Mouse (Mus musculus): ENCODE results near the gene Gm45261. TPM values are rescaled to one million over a fixed set of nuclear protein-coding genes. Genes with fewer than 3 reads are reported as not detected.

Gm45261 gene
- polyA plus RNA-seq (2015; fragmentation: Nextera tagmentation; extraction: Ambion mirVana) = not detected in 2 replicates

DNA sequence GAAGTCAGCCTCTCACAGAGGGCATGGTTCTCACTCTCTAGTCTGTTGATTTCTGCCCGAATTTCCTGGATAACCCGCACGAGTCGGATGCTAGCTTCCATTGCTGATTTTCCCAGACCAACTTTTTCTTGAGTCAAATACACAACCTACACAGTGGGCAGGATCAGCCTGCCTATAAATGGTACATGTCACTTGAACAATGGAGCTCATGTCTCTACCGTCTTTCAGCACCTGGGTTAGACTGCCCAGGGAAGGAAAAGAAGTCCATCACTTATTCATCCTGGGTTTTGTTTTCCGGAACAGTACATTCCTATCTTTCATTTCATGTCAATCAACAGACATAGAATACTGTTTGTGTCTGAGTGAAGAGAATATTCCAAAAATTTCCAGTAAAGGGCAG lies at the start of gene Gm45261:
Gene Gm45261, minus strand, starts transcription at position 101 of the 400 bp plus-strand sequence.
- Histone ChIP-seq H3K27ac (replicated peaks) (no peak within 1 kb of the TSS), H3K27me3 (no peaks in the 10 kb centered on the region), H3K4me3 (replicated peaks) (no peak within 1 kb of the TSS), H3K4me1 (replicated peaks) (no peaks in the 10 kb centered on the region), H3K36me3 (replicated peaks) (no peaks in the 10 kb centered on the region), H3K9ac (no peak within 1 kb of the TSS), H3K9me3 (replicated peaks) (no peaks in the 10 kb centered on the region), H3K4me2 (no peak within 1 kb of the TSS)
- WGBS (ENCODE audit: insufficient replicate concordance) = 65% methylated on average over 6 of the region's 6 CpGs
- no peak for ATAC-seq (ENCODE audit: insufficient read depth)

DNA sequence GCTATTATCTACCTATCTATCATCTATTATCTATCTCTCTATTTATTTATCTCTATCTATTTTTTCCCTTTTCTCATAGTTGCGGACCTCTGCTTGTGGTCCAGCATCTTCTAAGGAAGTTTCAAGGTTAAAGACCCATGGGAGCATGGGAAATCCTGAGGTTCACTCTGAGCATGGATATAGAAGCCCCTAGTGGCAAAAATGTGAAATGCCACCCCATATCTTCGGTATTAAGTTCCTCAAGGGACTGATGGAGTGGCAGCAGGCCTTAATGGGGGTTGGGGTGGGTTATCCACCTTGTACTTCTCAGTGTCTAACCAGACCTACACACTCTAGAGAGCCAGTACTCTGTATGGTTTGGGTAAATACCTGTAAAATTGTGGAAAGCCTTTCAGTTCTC lies 43.5 kb upstream of the Gm45261 start:
- H3K4me1 ChIP-seq (replicated peaks) = no peaks in the 10 kb centered on the region
- peaks cover 3% of the 10 kb centered on the region; the same call in 1 of the 2 replicates for H3K36me3 ChIP-seq (replicated peaks)
- H3K9me3 ChIP-seq (replicated peaks) = no peaks in the 10 kb centered on the region
- H3K27me3 ChIP-seq = no peaks in the 10 kb centered on the region
- WGBS (ENCODE audit: insufficient replicate concordance) = 62% methylated on average over 2 of the region's 2 CpGs
- H3K4me3 ChIP-seq (replicated peaks) = no peak overlapping the region
- no peak overlapping the region for H3K9ac ChIP-seq
- ATAC-seq (ENCODE audit: insufficient read depth) = no peak
- H3K4me2 ChIP-seq = no peak overlapping the region
- no peak overlapping the region for H3K27ac ChIP-seq (replicated peaks)

GRCm38 (mm10) chr1:80504081-80504480 lies 42.8 kb upstream of the Gm45261 start:
- no peak overlapping the region for H3K4me3 ChIP-seq (replicated peaks)
- H3K4me2 ChIP-seq = no peak overlapping the region
- no peaks in the 10 kb centered on the region for H3K9me3 ChIP-seq (replicated peaks)
- H3K9ac ChIP-seq = no peak overlapping the region
- peaks cover 3% of the 10 kb centered on the region; the same call in 1 of the 2 replicates for H3K36me3 ChIP-seq (replicated peaks)
- H3K4me1 ChIP-seq (replicated peaks) = no peaks in the 10 kb centered on the region
- H3K27ac ChIP-seq (replicated peaks) = no peak overlapping the region
- no peaks in the 10 kb centered on the region for H3K27me3 ChIP-seq
- no peak for ATAC-seq (ENCODE audit: insufficient read depth)
- 64% methylated on average over 4 of the region's 4 CpGs for WGBS (ENCODE audit: insufficient replicate concordance)

DNA sequence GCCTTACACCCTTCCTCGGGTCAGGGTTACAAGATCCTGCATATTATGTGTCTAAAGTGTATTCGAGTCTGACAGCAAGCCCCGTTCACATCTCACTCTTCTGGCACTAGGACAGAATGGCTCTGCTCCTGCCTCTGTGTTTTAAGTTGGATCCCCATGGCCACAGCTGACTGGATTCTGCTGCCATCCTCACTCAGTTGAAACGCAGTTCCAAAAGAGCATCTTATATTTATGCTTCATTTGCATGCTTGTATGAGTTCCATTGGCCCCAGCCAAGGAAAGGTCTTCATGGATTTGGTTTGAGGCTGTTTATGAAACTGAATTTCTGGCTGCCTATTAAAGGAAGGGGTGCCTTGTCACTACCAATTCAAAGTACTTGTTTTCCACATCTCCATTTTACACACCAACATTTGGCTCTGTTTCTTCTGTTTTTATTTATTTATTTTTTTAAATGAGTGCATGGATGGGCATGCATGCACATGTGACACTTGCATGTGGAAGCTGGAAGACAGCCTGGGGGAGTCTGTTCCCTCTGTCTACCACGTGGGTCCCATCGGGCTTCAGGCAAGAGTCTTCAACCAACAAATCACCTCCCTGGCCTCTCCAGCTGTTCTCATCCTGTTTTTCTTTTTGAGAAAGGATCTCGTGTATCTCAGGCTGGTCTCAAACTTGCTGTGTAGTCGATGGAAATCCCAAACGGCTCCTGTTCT lies 41.4 kb upstream of the Gm45261 start:
- WGBS (ENCODE audit: insufficient replicate concordance) = 63% methylated on average over 9 of the region's 9 CpGs
- Histone ChIP-seq H3K4me2 (no peak overlapping the region), H3K27me3 (no peaks in the 10 kb centered on the region), H3K9ac (no peak overlapping the region), H3K36me3 (replicated peaks) (peaks cover 3% of the 10 kb centered on the region; the same call in 1 of the 2 replicates), H3K9me3 (replicated peaks) (no peaks in the 10 kb centered on the region), H3K4me3 (replicated peaks) (no peak overlapping the region), H3K4me1 (replicated peaks) (no peaks in the 10 kb centered on the region), H3K27ac (replicated peaks) (no peak overlapping the region)
- ATAC-seq (ENCODE audit: insufficient read depth) = no peak

DNA sequence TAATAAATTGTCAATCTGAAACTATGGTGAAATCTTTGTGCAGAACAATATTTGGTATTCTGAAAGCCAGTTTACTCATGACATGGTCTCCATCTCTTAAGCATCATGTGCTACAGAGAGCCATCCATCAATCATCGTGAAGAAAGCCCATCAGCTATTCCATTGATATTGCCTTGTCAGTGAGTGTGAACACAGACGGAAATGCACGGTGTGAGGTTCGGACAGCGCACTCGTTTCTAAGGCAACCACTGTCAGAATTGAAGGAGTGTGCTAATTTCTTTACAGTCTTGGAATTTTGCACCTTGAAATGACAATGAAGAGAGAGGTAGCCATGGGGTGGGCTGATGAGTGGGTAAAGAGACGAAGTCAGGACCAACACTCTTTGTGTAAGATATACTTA lies 38.0 kb upstream of the Gm45261 start:
- Histone ChIP-seq H3K27ac (replicated peaks) (no peak overlapping the region), H3K9me3 (replicated peaks) (no peaks in the 10 kb centered on the region), H3K9ac (no peak overlapping the region), H3K4me2 (no peak overlapping the region), H3K27me3 (no peaks in the 10 kb centered on the region), H3K4me1 (replicated peaks) (no peaks in the 10 kb centered on the region), H3K36me3 (replicated peaks) (no peaks in the 10 kb centered on the region), H3K4me3 (replicated peaks) (no peak overlapping the region)
- 76% methylated on average over 7 of the region's 7 CpGs for WGBS (ENCODE audit: insufficient replicate concordance)
- no peak for ATAC-seq (ENCODE audit: insufficient read depth)

DNA sequence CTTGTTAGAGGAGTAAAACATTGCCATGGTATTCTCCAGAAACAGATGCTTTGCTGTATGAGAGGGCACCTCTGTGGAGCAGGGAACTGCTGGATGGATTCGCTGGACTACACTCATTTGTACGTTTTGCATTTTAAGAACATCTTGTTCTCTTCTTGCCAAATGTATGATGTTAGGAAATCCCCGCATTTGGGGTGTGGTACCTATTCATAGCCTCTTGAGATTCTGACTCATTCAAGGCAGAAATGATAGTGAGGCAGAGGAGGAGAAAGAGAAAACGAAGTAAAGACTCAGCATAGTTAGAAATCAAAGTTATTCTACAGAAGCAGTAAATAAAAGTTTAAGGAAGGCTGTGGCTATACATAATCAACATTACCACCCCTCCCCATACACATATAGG lies 35.1 kb upstream of the Gm45261 start:
- H3K4me2 ChIP-seq = no peak overlapping the region
- no peak overlapping the region for H3K4me3 ChIP-seq (replicated peaks)
- ATAC-seq (ENCODE audit: insufficient read depth) = no peak
- H3K9ac ChIP-seq = no peak overlapping the region
- no peaks in the 10 kb centered on the region for H3K36me3 ChIP-seq (replicated peaks)
- H3K9me3 ChIP-seq (replicated peaks) = no peaks in the 10 kb centered on the region
- no peak overlapping the region for H3K27ac ChIP-seq (replicated peaks)
- H3K27me3 ChIP-seq = no peaks in the 10 kb centered on the region
- H3K4me1 ChIP-seq (replicated peaks) = no peaks in the 10 kb centered on the region
- 51% methylated on average over 4 of the region's 4 CpGs for WGBS (ENCODE audit: insufficient replicate concordance)

- Histone ChIP-seq H3K4me2 (no peak overlapping the region), H3K9ac (no peak overlapping the region), H3K9me3 (replicated peaks) (no peaks in the 10 kb centered on the region), H3K4me1 (replicated peaks) (no peaks in the 10 kb centered on the region), H3K4me3 (replicated peaks) (no peak overlapping the region), H3K27me3 (no peaks in the 10 kb centered on the region), H3K27ac (replicated peaks) (no peak overlapping the region), H3K36me3 (replicated peaks) (no peaks in the 10 kb centered on the region)
- ATAC-seq (ENCODE audit: insufficient read depth) = no peak
- WGBS (ENCODE audit: insufficient replicate concordance) = 68% methylated on average over 5 of the region's 5 CpGs
Observed at GRCm38 (mm10) chr1:80483419-80483818, 22.2 kb upstream of the Gm45261 start.

GRCm38 (mm10) chr1:80474942-80475341 lies 13.7 kb upstream of the Gm45261 start:
- no peaks in the 10 kb centered on the region for H3K4me1 ChIP-seq (replicated peaks)
- no peak overlapping the region for H3K4me2 ChIP-seq
- WGBS (ENCODE audit: insufficient replicate concordance) = 46% methylated on average over 1 of the region's 1 CpGs
- H3K36me3 ChIP-seq (replicated peaks) = no peaks in the 10 kb centered on the region
- no peak overlapping the region for H3K9ac ChIP-seq
- no peaks in the 10 kb centered on the region for H3K27me3 ChIP-seq
- no peak for ATAC-seq (ENCODE audit: insufficient read depth)
- H3K9me3 ChIP-seq (replicated peaks) = no peaks in the 10 kb centered on the region
- H3K27ac ChIP-seq (replicated peaks) = no peak overlapping the region
- no peak overlapping the region for H3K4me3 ChIP-seq (replicated peaks)

DNA sequence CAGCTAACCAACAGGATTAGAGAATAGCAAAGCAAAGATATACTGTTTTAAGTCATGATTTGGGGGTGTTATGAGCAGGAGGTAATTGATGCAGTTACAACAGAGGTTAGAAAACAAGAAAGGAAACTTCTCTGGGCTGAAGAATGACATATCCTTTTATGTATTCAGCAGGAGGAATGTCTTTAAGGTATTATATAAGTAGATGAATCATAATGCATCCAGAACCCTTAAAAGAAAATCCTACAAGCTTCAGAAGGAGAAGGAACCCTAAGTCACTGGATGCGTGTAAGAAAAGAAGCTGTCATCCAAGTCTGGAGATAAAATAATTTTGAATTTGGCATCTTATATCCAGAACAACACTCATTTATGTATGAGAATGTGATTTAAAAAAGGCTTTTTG lies 11.1 kb upstream of the Gm45261 start:
- H3K4me3 ChIP-seq (replicated peaks) = no peak overlapping the region
- no peaks in the 10 kb centered on the region for H3K4me1 ChIP-seq (replicated peaks)
- no peak overlapping the region for H3K9ac ChIP-seq
- no peak overlapping the region for H3K27ac ChIP-seq (replicated peaks)
- ATAC-seq (ENCODE audit: insufficient read depth) = no peak
- no peak overlapping the region for H3K4me2 ChIP-seq
- no peaks in the 10 kb centered on the region for H3K27me3 ChIP-seq
- no peaks in the 10 kb centered on the region for H3K36me3 ChIP-seq (replicated peaks)
- H3K9me3 ChIP-seq (replicated peaks) = no peaks in the 10 kb centered on the region
- 84% methylated on average over 1 of the region's 1 CpGs for WGBS (ENCODE audit: insufficient replicate concordance)

DNA sequence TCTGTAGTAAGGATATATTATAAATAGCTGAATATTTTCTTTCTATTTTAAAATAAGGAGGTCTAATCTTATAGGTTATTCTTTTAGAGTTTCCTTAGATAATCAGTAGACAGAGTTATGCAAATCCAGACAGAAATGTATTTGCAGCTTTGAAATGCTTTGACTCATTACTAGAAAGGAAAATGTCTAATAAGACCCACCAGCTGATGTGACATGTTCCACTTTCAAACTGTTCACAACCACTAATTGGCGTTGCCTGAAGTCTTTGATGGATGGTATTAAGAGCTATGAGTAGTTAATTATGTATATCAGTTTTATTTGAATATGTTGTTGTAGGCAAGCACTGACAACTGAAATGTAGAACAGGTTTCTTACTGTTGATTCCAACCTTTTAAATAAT lies 1.3 kb downstream of the Gm45261 start:
- no peak overlapping the region for H3K9ac ChIP-seq
- no peak overlapping the region for H3K27ac ChIP-seq (replicated peaks)
- no peak overlapping the region for H3K4me2 ChIP-seq
- H3K4me3 ChIP-seq (replicated peaks) = no peak overlapping the region
- no peaks in the 10 kb centered on the region for H3K9me3 ChIP-seq (replicated peaks)
- ATAC-seq (ENCODE audit: insufficient read depth) = no peak
- no peaks in the 10 kb centered on the region for H3K27me3 ChIP-seq
- H3K36me3 ChIP-seq (replicated peaks) = no peaks in the 10 kb centered on the region
- 59% methylated on average over 1 of the region's 1 CpGs for whole genome bisulfite sequencing (ENCODE audit: insufficient replicate concordance)
- no peaks in the 10 kb centered on the region for H3K4me1 ChIP-seq (replicated peaks)

DNA sequence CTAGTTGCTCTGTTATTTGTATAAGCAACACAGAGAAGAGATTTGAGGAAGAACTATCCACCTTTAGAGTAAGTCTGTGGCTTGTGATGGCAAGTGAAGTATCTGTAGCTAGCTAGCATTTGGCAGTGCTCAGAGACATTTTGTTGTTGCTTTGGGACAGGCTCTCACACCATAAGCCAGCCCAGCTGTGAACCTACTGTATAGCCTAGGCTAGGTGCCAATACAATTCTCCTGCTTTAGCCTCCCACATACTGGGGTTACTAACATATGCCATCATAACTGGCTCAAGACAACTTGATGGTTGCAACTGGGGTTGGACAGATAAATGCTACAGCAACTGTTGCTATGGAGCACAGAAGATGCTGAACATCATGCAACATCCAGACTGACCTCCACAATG lies 1.8 kb downstream of the Gm45261 start:
- H3K4me3 ChIP-seq (replicated peaks) = no peak overlapping the region
- H3K27ac ChIP-seq (replicated peaks) = no peak overlapping the region
- ATAC-seq (ENCODE audit: insufficient read depth) = no peak
- no peaks in the 10 kb centered on the region for H3K27me3 ChIP-seq
- H3K4me2 ChIP-seq = no peak overlapping the region
- H3K9me3 ChIP-seq (replicated peaks) = no peaks in the 10 kb centered on the region
- H3K4me1 ChIP-seq (replicated peaks) = no peaks in the 10 kb centered on the region
- H3K9ac ChIP-seq = no peak overlapping the region
- H3K36me3 ChIP-seq (replicated peaks) = no peaks in the 10 kb centered on the region

DNA sequence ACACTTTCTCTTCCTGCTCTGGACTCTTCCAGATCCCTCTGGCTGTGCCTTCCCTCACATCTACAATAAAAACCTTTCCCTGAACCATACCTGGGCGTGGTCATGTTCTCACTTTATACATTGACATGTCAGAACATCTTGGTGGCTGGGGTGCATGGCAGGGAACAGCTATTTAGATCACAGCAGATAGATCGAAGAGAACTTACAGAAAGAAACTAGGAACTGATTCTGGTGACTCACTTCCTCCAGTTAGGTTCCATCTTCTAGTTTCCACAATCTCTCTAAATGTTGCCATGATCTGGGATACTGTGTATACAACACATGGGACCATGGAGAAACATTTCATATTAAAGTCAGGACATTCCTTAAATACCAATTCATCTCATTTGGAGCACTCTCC lies 7.3 kb downstream of the Gm45261 start:
- no peak overlapping the region for H3K4me2 ChIP-seq
- no peaks in the 10 kb centered on the region for H3K36me3 ChIP-seq (replicated peaks)
- no peaks in the 10 kb centered on the region for H3K9me3 ChIP-seq (replicated peaks)
- no peak overlapping the region for H3K9ac ChIP-seq
- H3K27ac ChIP-seq (replicated peaks) = no peak overlapping the region
- no peaks in the 10 kb centered on the region for H3K27me3 ChIP-seq
- no peak for ATAC-seq (ENCODE audit: insufficient read depth)
- 35% methylated on average over 2 of the region's 2 CpGs for WGBS (ENCODE audit: insufficient replicate concordance)
- H3K4me1 ChIP-seq (replicated peaks) = no peaks in the 10 kb centered on the region
- H3K4me3 ChIP-seq (replicated peaks) = no peak overlapping the region
